Mouse (Mus musculus) gonadal fat pad, adult 2 months (tissue): ENCODE data around the gene Chmp5. TPM values are rescaled to one million over a fixed set of nuclear protein-coding genes. Genes with fewer than 3 reads are reported as not detected.

ENCODE experiments used
- polyA plus RNA-seq: library from polyadenylated mRNA; depleted of rRNA; stranded (reverse); fragments of >200 nt; gene quantifications from 2 replicates; pipeline ENCODE4 v1.2.3, GENCODE M21; 2012; rRNA removed

The Chmp5 gene
- polyA plus RNA-seq, 1 experiment, result 26.3 TPM

Other genes starting within 250 kb of the Chmp5 start
- 11.5 and 12.0 TPM in 2 replicates for gene Aptx, start 245.2 kb upstream of the Chmp5 start, polyA plus RNA-seq
- gene Dnaja1, start 226.3 kb upstream of the Chmp5 start, polyA plus RNA-seq, result 12.9 and 17.8 TPM in 2 replicates
- 27.0 and 33.2 TPM in 2 replicates for gene Smu1, start 190.5 kb upstream of the Chmp5 start, polyA plus RNA-seq
- 38.1 and 66.2 TPM in 2 replicates for gene B4galt1, start 94.4 kb upstream of the Chmp5 start, polyA plus RNA-seq
- 10.0 and 20.8 TPM in 2 replicates for gene Spink4, start 28.4 kb upstream of the Chmp5 start, polyA plus RNA-seq
- 123 and 165 TPM in 2 replicates for gene Bag1, start 113 bp upstream of the Chmp5 start, polyA plus RNA-seq
- gene Nfx1, start 22.5 kb downstream of the Chmp5 start, polyA plus RNA-seq, result 37.9 and 43.0 TPM in 2 replicates
- 65.8 and 90.8 TPM in 2 replicates for gene Aqp7, start 99.7 kb downstream of the Chmp5 start, polyA plus RNA-seq
- gene Aqp3, start 149.8 kb downstream of the Chmp5 start, polyA plus RNA-seq, result 0.31 TPM in 1 of 2 replicates, not detected in the other
- 49.2 and 51.0 TPM in 2 replicates for gene Nol6, start 176.0 kb downstream of the Chmp5 start, polyA plus RNA-seq
- gene Ube2r2, start 187.3 kb downstream of the Chmp5 start, polyA plus RNA-seq, result 40.4 and 46.0 TPM in 2 replicates